Mouse (Mus musculus) kidney, adult 2 months (tissue): ENCODE measurements at regions not wholly inside any gene's neighbourhood (a gene's known extent, or its start where the extent isn't known, plus 50 kb on each side); places are given as distances from the start of the nearest gene placed in this dataset.

ENCODE experiments used
- DNase-seq: peaks from one replicate; pipeline ENCODE4 v3.0.0; 2021
- H3K27ac ChIP-seq: fragments of 200-500 bp; 2 replicates; pipeline ENCODE4 v1.5.1; 2012; ENCODE audit warnings: low read depth, low read length, control low read depth, inconsistent platforms; ENCODE audit not compliant: insufficient read depth
- H3K27me3 ChIP-seq: fragments of 200-500 bp; replicated peaks from 2 replicates; pipeline ENCODE4 v1.6.1; 2012; ENCODE audit warnings: mild to moderate bottlenecking, moderate library complexity, low read length, inconsistent platforms; ENCODE audit not compliant: control insufficient read depth, insufficient read depth
- H3K36me3 ChIP-seq: fragments of 200-500 bp; 2 replicates; pipeline ENCODE4 v1.6.1; 2012; ENCODE audit warnings: mild to moderate bottlenecking, moderate library complexity, low read length, inconsistent platforms; ENCODE audit not compliant: control insufficient read depth, insufficient read depth
- H3K4me1 ChIP-seq: fragments of 200-500 bp; 2 replicates; pipeline ENCODE4 v1.6.1; 2011; ENCODE audit warnings: low read length; ENCODE audit not compliant: control insufficient read depth, insufficient read depth
- H3K4me3 ChIP-seq: fragments of 200-500 bp; 2 replicates; pipeline ENCODE4 v1.5.1; 2011; ENCODE audit warnings: mild to moderate bottlenecking, low read depth, low read length, control low read depth; ENCODE audit not compliant: insufficient read depth
- CTCF ChIP-seq: fragments of 200-500 bp; conservative IDR thresholded peaks from 2 replicates; pipeline ENCODE4 v1.5.1; 2011; ENCODE audit warnings: low read depth, mild to moderate bottlenecking, control low read depth, low read length, moderate library complexity, mixed read lengths; ENCODE audit not compliant: insufficient read depth, insufficient read length
- POLR2A ChIP-seq: fragments of 200-500 bp; IDR thresholded peaks from one replicate; pipeline ENCODE4 v1.6.1; 2011; ENCODE audit warnings: low read depth, low read length, control low read depth
- WGBS: fragments of 180-500 bp; shearing (Covaris S2); methylation state at CpG from one replicate; pipeline ENCODE4 v1.1.7; 2018; 5-methylcytosine and 5-hydroxymethylcytosine counted together

DNA sequence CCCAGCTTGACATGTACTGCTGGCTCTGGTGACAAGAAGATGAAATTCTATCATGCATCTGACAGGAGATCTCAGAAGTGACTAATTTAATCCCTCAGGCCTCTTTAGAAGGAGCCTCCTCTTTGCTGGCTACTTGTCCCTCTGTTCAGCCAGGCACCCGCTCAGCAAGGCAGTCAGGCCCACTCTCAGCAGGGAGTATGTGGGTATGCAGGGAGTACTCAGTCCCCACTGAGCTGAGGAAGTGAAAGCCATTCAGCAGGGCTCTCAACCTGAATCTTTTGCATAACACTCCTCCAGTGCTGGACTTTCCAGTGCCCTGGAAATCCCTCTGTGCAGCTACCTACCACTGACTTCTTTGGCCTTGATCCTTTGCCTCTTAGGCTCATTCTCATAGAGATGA is 201.3 kb downstream of the Rybp start:
- 92% methylated on average over 1 of the region's 1 CpGs for WGBS
- TF ChIP-seq CTCF (no peak), POLR2A (no peak)
- Histone ChIP-seq H3K27me3 (no peaks in the 10 kb centered on the region), H3K4me3 (no peak overlapping the region), H3K4me1 (no peaks in the 10 kb centered on the region), H3K36me3 (no peaks in the 10 kb centered on the region), H3K27ac (no peak overlapping the region)
- no peak for DNase-seq

DNA sequence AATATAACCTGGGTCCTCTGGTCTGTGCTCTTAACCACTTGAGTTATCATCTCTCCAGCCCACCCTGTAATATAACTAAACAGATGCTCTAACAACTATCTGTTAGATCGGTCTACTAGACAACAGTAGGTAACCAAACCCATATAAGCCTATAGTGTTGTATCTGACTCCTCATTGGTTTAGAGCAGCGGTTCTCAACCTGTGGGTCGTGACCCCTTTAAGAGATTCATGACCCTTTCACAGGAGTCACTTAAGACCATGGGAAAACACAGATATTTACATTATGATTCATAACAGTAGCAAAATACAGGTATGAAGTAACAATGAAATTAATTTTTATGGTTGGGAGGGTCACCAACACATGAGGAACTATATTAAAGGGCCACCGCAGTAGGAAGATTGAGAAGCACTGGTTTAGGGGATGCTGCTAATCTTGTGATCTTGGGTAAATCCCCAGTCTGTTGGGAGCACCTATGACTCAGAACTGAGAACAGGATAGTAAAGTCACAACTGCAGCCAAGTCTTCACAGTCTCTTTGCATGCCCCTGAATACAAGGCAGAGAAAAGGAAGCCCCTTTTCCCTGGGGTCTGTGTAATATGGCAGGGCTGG is 203.3 kb downstream of the Rybp start:
- H3K27ac ChIP-seq, result no peak overlapping the region
- no peak overlapping the region for H3K4me3 ChIP-seq
- no peaks in the 10 kb centered on the region for H3K4me1 ChIP-seq
- H3K27me3 ChIP-seq, result no peaks in the 10 kb centered on the region
- TF ChIP-seq CTCF (no peak), POLR2A (no peak)
- no peak for DNase-seq
- no peaks in the 10 kb centered on the region for H3K36me3 ChIP-seq
- WGBS, result 95% methylated on average over 4 of the region's 4 CpGs

DNA sequence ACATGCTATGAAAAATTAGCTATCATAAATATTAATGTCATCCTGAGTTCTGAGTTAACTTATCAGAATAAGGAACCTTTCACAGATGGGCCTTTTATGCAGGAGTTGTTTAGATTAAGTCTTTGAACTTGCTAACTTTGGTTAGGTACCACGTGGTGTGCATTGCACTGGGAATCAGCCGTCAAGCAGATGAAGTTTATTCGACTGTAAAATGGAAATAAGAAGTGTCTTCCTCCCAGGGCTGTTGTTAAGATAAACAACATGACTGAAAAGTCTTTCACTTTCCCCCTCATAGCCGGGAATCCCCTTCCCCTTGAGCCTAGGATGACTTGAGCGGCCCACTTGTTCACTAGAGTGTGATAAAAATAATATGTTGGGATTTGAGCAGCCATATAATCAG is 204.2 kb downstream of the Rybp start:
- Histone ChIP-seq H3K27ac (no peak overlapping the region), H3K4me1 (no peaks in the 10 kb centered on the region), H3K27me3 (no peaks in the 10 kb centered on the region), H3K36me3 (no peaks in the 10 kb centered on the region), H3K4me3 (no peak overlapping the region)
- DNase-seq, result no peak
- 54% methylated on average over 5 of the region's 5 CpGs for WGBS
- no peak for TF ChIP-seq POLR2A
- TF ChIP-seq CTCF, result no peak

DNA sequence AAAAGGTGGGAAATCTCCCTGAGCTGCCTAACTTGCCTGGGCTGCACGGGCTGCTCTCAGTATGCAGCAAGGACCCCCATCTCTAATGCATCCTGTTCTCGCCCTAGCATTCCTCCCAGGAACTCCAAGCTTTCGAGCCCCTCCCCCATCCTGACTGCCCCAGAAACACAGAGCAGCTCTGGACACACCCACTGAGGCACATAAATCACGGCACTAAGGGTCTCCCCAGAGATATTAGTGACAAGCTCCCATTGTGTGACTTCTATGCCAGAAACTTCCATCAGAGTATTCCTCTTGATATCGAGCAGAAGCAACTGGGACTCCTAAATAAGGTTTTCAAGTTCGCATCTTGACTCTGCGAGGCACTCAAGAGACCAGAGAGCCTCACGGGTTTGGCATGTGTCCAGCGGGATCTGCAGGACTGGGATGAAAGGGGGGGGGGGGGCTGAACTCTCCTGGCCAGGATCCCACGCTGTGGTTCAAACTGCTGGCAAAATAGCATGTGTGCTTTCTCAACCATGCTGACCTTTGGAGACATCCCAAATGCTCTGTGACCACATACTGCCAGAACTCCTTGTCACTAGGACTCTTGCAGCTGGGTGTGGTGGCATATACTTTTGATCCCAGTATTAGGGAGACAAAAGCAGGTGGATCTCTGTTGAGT is 212.5 kb downstream of the Rybp start:
- H3K4me1 ChIP-seq, result peaks cover 9% of the 10 kb centered on the region; the same call in 1 of the 2 replicates
- TF ChIP-seq CTCF (no peak), POLR2A (no peak)
- DNase-seq, result peak; percentile 81
- WGBS, result 18% methylated on average over 10 of the region's 10 CpGs
- no peak overlapping the region for H3K27ac ChIP-seq
- H3K4me3 ChIP-seq, result no peak overlapping the region
- H3K36me3 ChIP-seq, result no peaks in the 10 kb centered on the region
- H3K27me3 ChIP-seq, result no peaks in the 10 kb centered on the region

DNA sequence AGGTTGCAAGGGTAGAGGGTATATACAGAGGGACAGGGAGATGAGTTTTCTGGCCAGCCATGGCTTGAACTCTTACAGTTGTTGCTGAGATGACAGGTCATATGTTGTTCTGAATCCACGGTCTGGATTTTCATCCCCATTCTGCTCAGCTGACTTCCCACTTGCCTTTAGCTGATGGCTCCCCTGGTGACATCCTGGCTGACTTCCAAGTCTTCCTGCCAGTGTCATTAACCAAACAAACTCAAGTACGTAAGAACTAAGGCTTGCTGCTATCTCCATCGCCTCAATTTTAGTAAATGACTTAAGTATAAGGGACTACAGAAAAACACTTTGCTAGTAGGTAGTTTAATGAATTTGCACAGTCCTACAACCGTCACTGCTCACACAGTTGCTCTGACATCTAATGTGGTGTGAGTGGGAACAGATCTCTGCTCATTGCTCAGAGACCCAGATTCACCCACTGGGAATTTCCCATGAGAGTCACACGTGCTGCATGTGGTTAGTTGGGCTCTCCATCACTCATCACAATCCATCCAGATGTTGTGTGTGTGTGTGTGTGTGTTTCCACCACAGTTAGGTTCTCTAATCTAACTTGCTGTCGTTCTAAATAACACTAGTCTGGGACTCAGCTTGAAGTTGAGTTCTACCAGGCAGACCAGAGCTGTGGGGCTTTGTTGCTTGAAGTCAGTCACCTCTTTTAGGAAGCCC is 214.9 kb downstream of the Rybp start:
- Histone ChIP-seq H3K27me3 (no peaks in the 10 kb centered on the region), H3K36me3 (no peaks in the 10 kb centered on the region), H3K4me3 (no peak overlapping the region), H3K4me1 (peaks cover 9% of the 10 kb centered on the region; the same call in 1 of the 2 replicates), H3K27ac (no peak overlapping the region)
- DNase-seq, result peak; percentile 30
- 77% methylated on average over 6 of the region's 6 CpGs for WGBS
- TF ChIP-seq POLR2A (no peak), CTCF (no peak)

- H3K27me3 ChIP-seq, result no peaks in the 10 kb centered on the region
- no peaks in the 10 kb centered on the region for H3K36me3 ChIP-seq
- peak; percentile 13 for DNase-seq
- H3K4me1 ChIP-seq, result no peaks in the 10 kb centered on the region
- H3K27ac ChIP-seq, result no peak overlapping the region
- WGBS, result 78% methylated on average over 4 of the region's 4 CpGs
- no peak overlapping the region for H3K4me3 ChIP-seq
- TF ChIP-seq CTCF, result no peak
- TF ChIP-seq POLR2A, result no peak
These were observed 218.1 kb downstream of the Rybp start for GRCm38 (mm10) chr6:100069151-100069550.

- TF ChIP-seq POLR2A (no peak), CTCF (no peak)
- no peak for DNase-seq
- Histone ChIP-seq H3K27ac (no peak overlapping the region), H3K27me3 (no peaks in the 10 kb centered on the region), H3K4me3 (no peak overlapping the region), H3K36me3 (no peaks in the 10 kb centered on the region), H3K4me1 (no peaks in the 10 kb centered on the region)
- WGBS, result 75% methylated on average over 4 of the region's 4 CpGs
These were observed 220.0 kb downstream of the Rybp start for GRCm38 (mm10) chr6:100067273-100067672.
